Mouse (Mus musculus): Measurements from ENCODE around the gene Plbd2.

DNA sequence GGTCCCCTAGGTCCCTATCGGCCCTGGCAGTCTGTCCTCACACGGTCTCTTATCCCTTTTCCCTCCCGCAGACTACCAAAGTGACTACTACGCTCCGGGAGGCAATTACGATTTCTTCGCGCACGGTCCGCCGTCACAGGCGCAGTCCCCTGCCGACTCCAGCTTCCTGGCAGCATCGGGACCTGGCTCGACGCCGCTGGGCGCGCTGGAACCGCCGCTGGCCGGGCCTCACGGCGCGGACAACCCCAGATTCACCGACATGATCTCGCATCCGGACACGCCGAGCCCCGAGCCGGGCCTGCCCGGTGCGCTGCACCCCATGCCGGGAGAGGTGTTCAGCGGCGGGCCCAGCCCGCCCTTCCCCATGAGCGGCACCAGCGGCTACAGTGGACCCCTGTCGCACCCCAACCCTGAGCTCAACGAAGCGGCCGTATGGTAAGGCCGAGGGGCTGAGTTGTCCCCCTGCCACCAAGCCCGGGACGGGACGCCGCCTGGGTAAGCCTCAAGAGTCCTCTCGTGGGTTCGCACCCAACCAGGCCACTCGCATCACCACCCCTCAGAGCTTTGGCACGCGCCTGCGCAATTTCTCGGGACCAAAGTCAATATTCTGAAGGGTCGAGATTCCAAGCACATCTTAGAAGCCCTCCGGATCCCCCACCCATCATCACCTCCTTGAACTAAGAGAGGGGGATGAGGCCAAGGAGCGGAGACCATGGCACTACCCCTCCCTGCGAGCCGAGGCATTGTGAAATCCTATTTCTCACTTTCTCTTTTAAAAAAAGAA lies 63.3 kb downstream of the Plbd2 start:
- TF ChIP-seq CTCF (IDR thresholded peaks at IDR 0.05; ENCODE audit: control insufficient read depth, insufficient read depth, insufficient read length) (no peak), USF1 (IDR thresholded peaks at IDR 0.05; ENCODE audit: low read depth) (no peak), MYOD1 (IDR thresholded peaks at IDR 0.05; ENCODE audit: control insufficient read depth, insufficient read length, low read depth) (no peak)

Data from C2C12 (cell line).